Mouse (Mus musculus): Measurements from ENCODE around the gene Cd7.
A peak's percentile ranks its signal among the peaks of the same experiment; 100 is the strongest.

Cd7 gene

GRCm38 (mm10) chr11:120990951-120991526 is 48.2 kb downstream of the Cd7 start, which contains the start of gene Csnk1d:
Gene Csnk1d, minus strand, starts transcription at chr11:120991330.
- peak; percentile 100 for DNase-seq (ENCODE audit: extremely low spot score)

DNA sequence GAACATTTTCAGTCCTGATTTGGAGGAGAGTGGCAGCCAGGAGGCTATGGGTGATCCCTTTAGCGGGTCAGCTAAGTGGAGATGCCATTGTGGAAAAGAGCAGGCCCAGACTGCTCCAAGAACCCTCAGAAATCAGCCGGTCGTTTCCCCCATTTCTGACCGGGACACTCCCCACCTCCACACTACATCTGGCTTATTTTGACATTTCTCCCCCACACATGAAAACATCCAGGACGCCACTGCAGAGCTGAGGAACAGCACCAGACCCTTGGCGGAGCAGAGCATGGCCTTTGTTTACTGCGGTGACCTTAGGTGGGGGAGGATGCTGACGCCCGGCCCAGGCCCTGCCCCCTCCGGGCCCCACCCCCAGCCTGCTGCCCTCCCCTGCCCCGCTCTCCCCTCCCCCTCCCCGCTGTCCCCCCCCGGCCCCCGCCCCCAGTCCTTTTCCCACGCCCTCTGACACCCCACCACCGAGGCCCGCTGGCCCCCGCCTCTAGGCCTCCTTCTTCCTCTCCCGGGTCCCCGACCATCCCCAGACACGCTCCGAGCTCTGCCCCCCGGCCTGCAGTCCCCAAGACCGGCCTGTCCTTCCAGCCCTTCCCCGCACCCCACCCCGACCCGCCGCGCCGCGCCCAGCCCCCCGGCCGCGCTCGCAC is 49.0 kb downstream of the Cd7 start:
- DNase-seq (ENCODE audit: extremely low spot score) = peak; percentile 71

- DNase-seq (ENCODE audit: extremely low spot score) = no peak
Measured at GRCm38 (mm10) chr11:120989523-120989922, 49.7 kb downstream of the Cd7 start.

DNA sequence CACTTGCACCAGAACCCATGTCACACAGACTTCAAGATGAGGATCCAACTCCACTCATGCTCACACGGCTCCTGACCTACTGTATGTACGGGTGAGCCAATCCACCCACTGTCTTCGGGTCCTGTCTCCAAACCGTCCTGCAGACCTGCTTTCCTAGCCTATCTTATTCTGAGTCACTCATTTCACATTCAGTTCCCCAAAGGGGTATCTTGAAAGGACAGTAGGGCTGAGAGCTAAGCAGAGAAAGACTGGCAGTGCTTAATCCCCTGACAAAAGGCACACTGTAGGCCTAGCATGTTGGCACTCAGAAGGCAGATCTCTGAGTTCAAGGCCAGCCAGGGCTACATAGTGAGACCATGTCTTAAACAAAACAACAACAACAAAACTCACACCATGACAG is 50.8 kb downstream of the Cd7 start:
- no peak for DNase-seq (ENCODE audit: extremely low spot score)

DNA sequence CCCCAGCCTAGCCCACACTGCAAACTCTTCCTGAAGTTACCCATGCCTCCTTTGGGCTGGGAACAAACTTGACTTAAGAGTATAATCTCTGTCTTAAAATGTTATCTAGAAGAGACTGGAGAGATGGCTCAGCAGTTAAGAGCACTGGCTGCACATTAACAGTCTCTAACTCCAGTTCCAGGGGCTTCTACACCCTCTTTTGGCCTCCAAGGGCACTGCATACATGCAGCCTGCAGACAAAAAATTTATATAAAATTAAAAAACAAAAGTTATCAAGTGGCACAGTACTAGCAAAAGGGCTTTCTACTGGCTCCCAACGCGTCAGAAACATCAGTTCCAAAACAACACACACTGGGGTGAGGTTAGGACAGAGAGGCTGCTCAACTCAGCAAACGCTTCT is 51.6 kb downstream of the Cd7 start:
- DNase-seq (ENCODE audit: extremely low spot score) = no peak

All from embryo, embryonic 9.5 days (tissue).